Mouse (Mus musculus) kidney, adult 10 weeks (tissue): ENCODE data around the gene Ywhaq. TPM values are rescaled to one million over a fixed set of nuclear protein-coding genes. Genes with fewer than 3 reads are reported as not detected.

Source experiments
- polyA plus RNA-seq: library from polyadenylated mRNA; stranded (reverse); fragments of 350-450 nt; fragmentation: Illumina TruSeq; extraction: RNeasy Lipid Tissue Mini Kit (QIAGEN cat#74804); gene quantifications from one replicate; pipeline ENCODE4 v1.2.3, GENCODE M21; 2014; ENCODE audit warnings: low read depth, low replicate concordance

Ywhaq gene
- polyA plus RNA-seq, result 445 TPM

DNA sequence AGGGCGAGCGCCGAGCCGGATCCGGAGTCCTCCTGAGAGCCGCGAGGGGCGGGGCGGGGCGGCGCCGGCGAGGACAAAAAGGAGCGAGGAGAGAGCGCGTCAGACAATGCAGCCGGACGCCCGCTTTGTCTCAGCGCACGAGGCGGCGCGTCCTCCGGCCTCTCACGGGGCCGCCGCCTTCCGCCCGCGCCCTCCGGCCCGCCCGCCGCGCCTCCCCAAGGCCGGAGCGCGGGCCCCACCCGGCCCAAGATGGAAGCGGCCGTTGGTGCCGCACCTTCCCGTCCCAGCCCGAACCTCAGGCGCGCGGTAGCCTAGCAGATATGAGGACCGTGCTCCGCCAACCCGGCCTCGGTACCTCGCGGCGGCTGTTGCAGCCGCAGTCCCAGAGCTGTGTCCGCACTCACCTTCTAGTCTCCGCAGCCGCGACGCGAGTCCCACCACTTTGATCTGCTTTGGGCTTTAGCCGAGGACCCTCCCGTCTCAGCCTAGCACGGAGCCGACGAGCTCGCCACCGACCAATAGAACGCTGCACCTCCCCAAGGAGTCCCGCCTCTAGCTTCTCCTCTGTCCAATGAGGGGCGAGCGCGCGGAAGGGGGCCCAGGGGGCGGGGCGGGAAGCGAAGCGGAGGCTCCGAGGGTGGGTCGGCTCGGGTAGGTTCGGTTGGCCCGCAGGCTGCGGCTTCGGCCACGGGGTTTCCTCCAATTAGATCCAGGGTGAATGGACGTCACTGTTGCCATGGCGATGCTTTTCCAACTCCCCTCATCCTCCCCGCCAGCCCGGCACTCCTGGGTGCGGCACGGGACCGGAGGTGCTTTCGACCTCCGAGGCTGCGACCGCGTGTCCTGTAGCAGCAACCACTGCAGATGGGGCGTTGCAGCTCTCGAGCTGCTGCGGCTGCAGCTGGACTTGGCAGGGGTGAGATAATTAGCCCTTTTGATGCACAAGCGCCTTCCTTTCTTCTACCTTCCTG, at the start of gene Ywhaq:
TSS of gene Ywhaq (minus strand) at position 538 of the 971 bp plus-strand sequence.

GRCm38 (mm10) chr12:21373100-21373819, 44.2 kb downstream of the Ywhaq start, which contains the start of gene Adam17:
Gene Adam17, minus strand, starts transcription at chr12:21373632.

Other genes with a start within 250 kb of the Ywhaq start
- 55.7 TPM for gene Cpsf3, start 132.2 kb downstream of the Ywhaq start, polyA plus RNA-seq
- 20.7 TPM for gene Itgb1bp1, start 131.4 kb downstream of the Ywhaq start, polyA plus RNA-seq
- 120 TPM for gene Iah1, start 101.2 kb downstream of the Ywhaq start, polyA plus RNA-seq
- 44.8 TPM for gene Adam17, start 44.0 kb downstream of the Ywhaq start, polyA plus RNA-seq